Mouse (Mus musculus): Measurements from ENCODE around the gene Hist3h2a.
A peak's percentile ranks its signal among the peaks of the same experiment; 100 is the strongest.

Gene Hist3h2a

GRCm38 (mm10) chr11:58993091-58993670 is 38.7 kb downstream of the Hist3h2a start:
- no peak for DNase-seq

GRCm38 (mm10) chr11:58994337-58994826 is 39.9 kb downstream of the Hist3h2a start:
- DNase-seq, result peak; percentile 79

GRCm38 (mm10) chr11:58995061-58995806 is 40.7 kb downstream of the Hist3h2a start:
- no peak for DNase-seq

GRCm38 (mm10) chr11:58995807-58996370 is 41.4 kb downstream of the Hist3h2a start:
- DNase-seq, result no peak

GRCm38 (mm10) chr11:58997541-58997940 is 43.1 kb downstream of the Hist3h2a start:
- no peak for DNase-seq

- no peak for DNase-seq
These were observed 44.7 kb downstream of the Hist3h2a start for GRCm38 (mm10) chr11:58999158-58999557.

- DNase-seq, result no peak
These were observed 45.3 kb downstream of the Hist3h2a start for GRCm38 (mm10) chr11:58999830-59000229.

- no peak for DNase-seq
These were observed 46.1 kb downstream of the Hist3h2a start for GRCm38 (mm10) chr11:59000635-59001034.

- no peak for DNase-seq
These were observed 48.0 kb downstream of the Hist3h2a start for GRCm38 (mm10) chr11:59002327-59003079.
